ENCODE assay signal across 26 mouse cellular contexts in the genomic region with DNA sequence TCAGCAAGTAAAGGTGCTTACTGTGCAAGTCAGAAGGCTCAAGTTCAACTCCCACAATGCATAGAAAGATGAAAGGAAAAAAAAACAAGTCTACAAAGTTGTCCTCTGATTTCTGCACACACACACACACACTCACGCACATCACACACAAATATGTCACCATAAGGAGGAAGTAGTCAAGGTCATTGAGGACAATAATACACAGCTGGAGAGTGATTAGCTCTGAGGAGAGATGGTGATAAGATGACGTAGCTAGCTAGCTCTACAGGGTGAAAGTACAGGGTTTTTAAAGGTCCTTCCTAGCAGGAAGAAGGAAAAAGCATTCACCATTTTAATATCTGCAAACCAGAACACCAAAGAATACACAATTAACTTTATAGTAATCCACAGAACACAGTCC. TPM values are rescaled to one million over a fixed set of nuclear protein-coding genes. Genes with fewer than 3 reads are reported as not detected.
DNase-seq lines count a peak whose midpoint lies in the region; ATAC-seq and TF ChIP-seq lines count a peak whose summit lies in the region.
"Had no signal": no experiment of that assay in that cellular context is flagged by ENCODE, and none has a peak within 500 bp of the region (broad histone marks: within the 10 kb centered on the region; RNA-seq: fewer than 3 reads in every experiment).

No protein-coding gene starts in this region.

- WGBS in heart, embryonic 13.5 days: 43% methylated on average over 2 of the region's 2 CpGs
- WGBS in intestine, embryonic 16.5 days: 52% methylated on average over 2 of the region's 2 CpGs
- 63% methylated on average over 2 of the region's 2 CpGs for WGBS in intestine, embryonic 15.5 days
- 91% methylated on average over 2 of the region's 2 CpGs for WGBS in thymus, adult 2 months

- H3K4me3 ChIP-seq in gastrocnemius, adult 2 months: no peak overlapping the region
- H3K4me3 ChIP-seq in heart, embryonic 13.5 days: no peak overlapping the region
- H3K4me3 ChIP-seq in intestine, embryonic 16.5 days (ENCODE audit: low read length): no peak overlapping the region
- H3K4me3 ChIP-seq in intestine, embryonic 15.5 days (replicated peaks): no peak overlapping the region
- no peak overlapping the region for H3K4me3 ChIP-seq in brown adipose tissue, adult 24 weeks (ENCODE audit: insufficient read depth, low read depth, low read length)
- H3K4me3 ChIP-seq in thymus, adult 2 months (ENCODE audit: control insufficient read depth, insufficient read depth, low read length): no peak overlapping the region
- H3K4me3 ChIP-seq: erythroblast, embryonic 14.5 days; forebrain, embryonic 12.5 days; lung, embryonic 15.5 days; midbrain, embryonic 10.5 days; midbrain, embryonic 15.5 days; neural tube, embryonic 15.5 days; stomach, embryonic 15.5 days had no signal

- no peak for DNase-seq in gastrocnemius, adult 2 months
- no peak for DNase-seq in gastrocnemius, adult 18-20 months (ENCODE audit: low spot score)
- DNase-seq in heart, postnatal 14 days: no peak
- DNase-seq in thymus, adult 2 months: no peak
- DNase-seq: cerebellum, adult 11-12 months; cerebellum, adult 9-11 months; forebrain, postnatal 0 days; gastrocnemius, postnatal 14 days; liver; retina, postnatal 1 day; right cerebral cortex, postnatal 14 days; thymus, postnatal 25 days had no signal

- ATAC-seq in heart, embryonic 13.5 days (ENCODE audit: extremely low read depth, insufficient number of reproducible peaks, low FRiP score, low TSS enrichment): no peak
- ATAC-seq in intestine, embryonic 16.5 days: no peak
- ATAC-seq in intestine, embryonic 15.5 days: no peak
- ATAC-seq: forebrain, postnatal 0 days; midbrain, embryonic 15.5 days; Patski had no signal

- H3K27me3 ChIP-seq in heart, embryonic 13.5 days (replicated peaks): no peaks in the 10 kb centered on the region
- H3K27me3 ChIP-seq in intestine, embryonic 16.5 days (replicated peaks; ENCODE audit: control insufficient read depth, insufficient read depth, low read length): no peaks in the 10 kb centered on the region
- H3K27me3 ChIP-seq in intestine, embryonic 15.5 days (replicated peaks): no peaks in the 10 kb centered on the region
- H3K27me3 ChIP-seq in thymus, adult 2 months (ENCODE audit: control insufficient read depth, insufficient read depth, low read length): no peaks in the 10 kb centered on the region
- H3K27me3 ChIP-seq: forebrain, embryonic 12.5 days; lung, embryonic 15.5 days; midbrain, embryonic 15.5 days; neural tube, embryonic 15.5 days; Patski; stomach, embryonic 15.5 days had no signal

- H3K27ac ChIP-seq in gastrocnemius, adult 2 months: peak overlapping the region; percentile 38; the same call in 1 of the 2 replicates
- peak overlapping the region; percentile 88 for H3K27ac ChIP-seq in heart, embryonic 13.5 days (replicated peaks)
- H3K27ac ChIP-seq in intestine, embryonic 16.5 days (ENCODE audit: low read length): peak overlapping the region; percentile 45; the same call in 1 of the 2 replicates
- no peak overlapping the region for H3K27ac ChIP-seq in intestine, embryonic 15.5 days
- 0 out of 2 replicates have a peak overlapping the region, but pooled peaks have one; percentile 28 for H3K27ac ChIP-seq in brown adipose tissue, adult 24 weeks (replicated peaks; ENCODE audit: low read depth, low read length)
- H3K27ac ChIP-seq in thymus, adult 2 months (ENCODE audit: control insufficient read depth, insufficient read depth, low read length): no peak overlapping the region
- H3K27ac ChIP-seq: forebrain, embryonic 12.5 days; hindbrain, embryonic 14.5 days; lung, embryonic 15.5 days; midbrain, embryonic 10.5 days; midbrain, embryonic 15.5 days; neural tube, embryonic 15.5 days; stomach, embryonic 15.5 days had no signal

- H3K9me3 ChIP-seq in heart, embryonic 13.5 days: no peaks in the 10 kb centered on the region
- H3K9me3 ChIP-seq in intestine, embryonic 16.5 days (ENCODE audit: control insufficient read depth, low read length): no peaks in the 10 kb centered on the region
- no peaks in the 10 kb centered on the region for H3K9me3 ChIP-seq in intestine, embryonic 15.5 days
- H3K9me3 ChIP-seq: forebrain, embryonic 12.5 days; G1E; lung, embryonic 15.5 days; midbrain, embryonic 10.5 days; midbrain, embryonic 15.5 days; neural tube, embryonic 15.5 days; stomach, embryonic 15.5 days had no signal

- no peak for TF ChIP-seq CTCF in gastrocnemius, adult 2 months (IDR thresholded peaks at IDR 0.05)
- TF ChIP-seq CTCF in thymus, adult 2 months (IDR thresholded peaks at IDR 0.05; ENCODE audit: borderline replicate concordance, control insufficient read depth, extremely low read depth, insufficient read depth, low read length, poor library complexity): no peak

- intact Hi-C loops in gastrocnemius, adult 2 months (cut with DNase I): no loop called here
- intact Hi-C loops in heart, postnatal 14 days (cut with DNase I): no loop called here

- H3K4me1 ChIP-seq in heart, embryonic 13.5 days: peaks cover 24% of the 10 kb centered on the region
- H3K4me1 ChIP-seq in intestine, embryonic 16.5 days (ENCODE audit: control insufficient read depth, insufficient read depth, low read length): no peaks in the 10 kb centered on the region
- no peaks in the 10 kb centered on the region for H3K4me1 ChIP-seq in intestine, embryonic 15.5 days (replicated peaks)
- H3K4me1 ChIP-seq in brown adipose tissue, adult 24 weeks (ENCODE audit: control insufficient read depth, insufficient read depth, insufficient read length, low read length): peaks cover 2% of the 10 kb centered on the region; the same call in 1 of the 2 replicates
- H3K4me1 ChIP-seq in thymus, adult 2 months (replicated peaks; ENCODE audit: control insufficient read depth, insufficient read depth, low read length): peaks cover 2% of the 10 kb centered on the region; the same call in 1 of the 2 replicates

- H3K36me3 ChIP-seq in heart, embryonic 13.5 days: peaks cover 2% of the 10 kb centered on the region
- no peaks in the 10 kb centered on the region for H3K36me3 ChIP-seq in intestine, embryonic 16.5 days (ENCODE audit: control insufficient read depth, insufficient read depth, low read length)
- H3K36me3 ChIP-seq in intestine, embryonic 15.5 days: no peaks in the 10 kb centered on the region
- H3K36me3 ChIP-seq in thymus, adult 2 months (ENCODE audit: control insufficient read depth, insufficient read depth, low read length): no peaks in the 10 kb centered on the region
- H3K36me3 ChIP-seq: forebrain, embryonic 12.5 days; lung, embryonic 15.5 days; midbrain, embryonic 15.5 days; neural tube, embryonic 15.5 days; stomach, embryonic 15.5 days had no signal

- no peak overlapping the region for H3K9ac ChIP-seq in heart, embryonic 13.5 days
- H3K9ac ChIP-seq in intestine, embryonic 16.5 days (ENCODE audit: low read depth, low read length): no peak overlapping the region
- no peak overlapping the region for H3K9ac ChIP-seq in intestine, embryonic 15.5 days
- H3K9ac ChIP-seq: forebrain, embryonic 12.5 days; forebrain, postnatal 0 days; hindbrain, embryonic 14.5 days; lung, embryonic 15.5 days; midbrain, embryonic 15.5 days; neural tube, embryonic 15.5 days; stomach, embryonic 15.5 days had no signal

- H3K4me2 ChIP-seq in heart, embryonic 13.5 days: no peak overlapping the region; the same call in 1 of the 2 replicates
- H3K4me2 ChIP-seq in intestine, embryonic 16.5 days (ENCODE audit: low read depth, low read length): no peak overlapping the region
- no peak overlapping the region for H3K4me2 ChIP-seq in intestine, embryonic 15.5 days (replicated peaks)
- H3K4me2 ChIP-seq: forebrain, embryonic 12.5 days; hindbrain, embryonic 14.5 days; lung, embryonic 15.5 days; midbrain, embryonic 15.5 days; neural tube, embryonic 15.5 days; stomach, embryonic 15.5 days had no signal

- no peak for TF ChIP-seq POLR2A in thymus, adult 2 months (IDR thresholded peaks at IDR 0.05; ENCODE audit: control insufficient read depth, extremely low read depth, insufficient read depth, low read length, poor library complexity)

RNA-seq across cellular contexts. Expression of gene Slc25a3, which starts 3.5 kb away (rescaled TPM):
- total RNA-seq in gastrocnemius, adult 2 months (2021): 1,000 to 10,000 TPM; 1,080 to 1,363 TPM
- total RNA-seq in gastrocnemius, adult 18-20 months (2021): 1,000 to 10,000 TPM; 1,039 to 1,209 TPM
- 801 and 895 TPM in 2 replicates for polyA plus RNA-seq in heart, embryonic 13.5 days (2015; fragmentation: Nextera tagmentation; extraction: Ambion mirVana)
- total RNA-seq in heart, postnatal 14 days (2021): 1,000 to 10,000 TPM; 2,379 to 2,461 TPM
- polyA plus RNA-seq in intestine, embryonic 16.5 days (2015; fragmentation: Nextera tagmentation; extraction: Ambion mirVana): 743 and 812 TPM in 2 replicates
- polyA plus RNA-seq in intestine, embryonic 15.5 days (2015; fragmentation: Nextera tagmentation; extraction: Ambion mirVana): 611 and 651 TPM in 2 replicates
- 491 and 596 TPM in 2 replicates for polyA plus RNA-seq in brown adipose tissue, adult 24 weeks (2012; ENCODE audit: insufficient read depth, insufficient read length, missing spikeins)
- 257 and 307 TPM in 2 replicates for polyA plus RNA-seq in thymus, adult 2 months (2012; rRNA removed)

RNA-seq across cellular contexts. Expression of gene Ikbip, which starts 44.7 kb away (rescaled TPM):
- 10 to 100 TPM in 1 of 2 experiments, 1 to 10 TPM in 1; 9.6 to 12.9 TPM for total RNA-seq in gastrocnemius, adult 2 months (2021)
- total RNA-seq in gastrocnemius, adult 18-20 months (2021): 10 to 100 TPM in 1 of 2 experiments, 1 to 10 TPM in 1; 9.7 to 12.7 TPM
- 40.2 and 41.3 TPM in 2 replicates for polyA plus RNA-seq in heart, embryonic 13.5 days (2015; fragmentation: Nextera tagmentation; extraction: Ambion mirVana)
- total RNA-seq in heart, postnatal 14 days (2021): 10 to 100 TPM; 18.2 to 18.7 TPM
- polyA plus RNA-seq in intestine, embryonic 16.5 days (2015; fragmentation: Nextera tagmentation; extraction: Ambion mirVana): 31.7 and 32.4 TPM in 2 replicates
- polyA plus RNA-seq in intestine, embryonic 15.5 days (2015; fragmentation: Nextera tagmentation; extraction: Ambion mirVana): 37.2 and 40.0 TPM in 2 replicates
- polyA plus RNA-seq in brown adipose tissue, adult 24 weeks (2012; ENCODE audit: insufficient read depth, insufficient read length, missing spikeins): 20.3 and 23.8 TPM in 2 replicates
- polyA plus RNA-seq in thymus, adult 2 months (2012; rRNA removed): 0.93 and 0.94 TPM in 2 replicates
- polyA plus RNA-seq: erythroblast, embryonic 14.5 days had no signal

RNA-seq across cellular contexts. Expression of gene Apaf1, which starts 44.8 kb away (rescaled TPM):
- 1 to 10 TPM; 1.5 to 2.3 TPM for total RNA-seq in gastrocnemius, adult 2 months (2021)
- total RNA-seq in gastrocnemius, adult 18-20 months (2021): 1 to 10 TPM; 1.7 to 2.2 TPM
- polyA plus RNA-seq in heart, embryonic 13.5 days (2015; fragmentation: Nextera tagmentation; extraction: Ambion mirVana): 11.3 and 11.9 TPM in 2 replicates
- 10 to 100 TPM; 11.7 to 12.1 TPM for total RNA-seq in heart, postnatal 14 days (2021)
- 15.6 and 18.0 TPM in 2 replicates for polyA plus RNA-seq in intestine, embryonic 16.5 days (2015; fragmentation: Nextera tagmentation; extraction: Ambion mirVana)
- 20.6 and 21.3 TPM in 2 replicates for polyA plus RNA-seq in intestine, embryonic 15.5 days (2015; fragmentation: Nextera tagmentation; extraction: Ambion mirVana)
- polyA plus RNA-seq in brown adipose tissue, adult 24 weeks (2012; ENCODE audit: insufficient read depth, insufficient read length, missing spikeins): 2.5 and 2.9 TPM in 2 replicates
- 18.1 and 20.9 TPM in 2 replicates for polyA plus RNA-seq in thymus, adult 2 months (2012; rRNA removed)

RNA-seq across cellular contexts. Expression of gene Tmpo, which starts 53.7 kb away (rescaled TPM):
- total RNA-seq in gastrocnemius, adult 2 months (2021): 10 to 100 TPM; 62.2 to 83.0 TPM
- 10 to 100 TPM; 49.9 to 50.5 TPM for total RNA-seq in gastrocnemius, adult 18-20 months (2021)
- 128 and 129 TPM in 2 replicates for polyA plus RNA-seq in heart, embryonic 13.5 days (2015; fragmentation: Nextera tagmentation; extraction: Ambion mirVana)
- 10 to 100 TPM; 54.4 to 60.4 TPM for total RNA-seq in heart, postnatal 14 days (2021)
- 110 and 111 TPM in 2 replicates for polyA plus RNA-seq in intestine, embryonic 16.5 days (2015; fragmentation: Nextera tagmentation; extraction: Ambion mirVana)
- polyA plus RNA-seq in intestine, embryonic 15.5 days (2015; fragmentation: Nextera tagmentation; extraction: Ambion mirVana): 165 and 209 TPM in 2 replicates
- 10.0 and 16.6 TPM in 2 replicates for polyA plus RNA-seq in brown adipose tissue, adult 24 weeks (2012; ENCODE audit: insufficient read depth, insufficient read length, missing spikeins)
- 146 and 233 TPM in 2 replicates for polyA plus RNA-seq in thymus, adult 2 months (2012; rRNA removed)

Comparison
In these comparisons a context has a peak if more than half of its experiments do, and no peak if none do; other contexts are left out.
1. H3K27ac ChIP-seq: peak in gastrocnemius, adult 2 months (single experiment), heart, embryonic 13.5 days (single experiment), intestine, embryonic 16.5 days (single experiment) and brown adipose tissue, adult 24 weeks (single experiment); none in intestine, embryonic 15.5 days (single experiment) and thymus, adult 2 months (single experiment).
2. RNA of gene Ikbip, which starts 44.7 kb away (polyA plus RNA-seq): 40.2 to 41.3 TPM in heart, embryonic 13.5 days, 37.2 to 40.0 TPM in intestine, embryonic 15.5 days, 31.7 to 32.4 TPM in intestine, embryonic 16.5 days and 20.3 to 23.8 TPM in brown adipose tissue, adult 24 weeks; 0.93 to 0.94 TPM in thymus, adult 2 months; every median in the first group is over 10 times any median in the second.